Mouse (Mus musculus): Measurements from ENCODE around the gene Ralgps2. TPM values are rescaled to one million over a fixed set of nuclear protein-coding genes. Genes with fewer than 3 reads are reported as not detected.

Gene Ralgps2
- total and polyA plus RNA-seq, 2 experiments from 2014 or later = 68.8 to 70.4 TPM

DNA sequence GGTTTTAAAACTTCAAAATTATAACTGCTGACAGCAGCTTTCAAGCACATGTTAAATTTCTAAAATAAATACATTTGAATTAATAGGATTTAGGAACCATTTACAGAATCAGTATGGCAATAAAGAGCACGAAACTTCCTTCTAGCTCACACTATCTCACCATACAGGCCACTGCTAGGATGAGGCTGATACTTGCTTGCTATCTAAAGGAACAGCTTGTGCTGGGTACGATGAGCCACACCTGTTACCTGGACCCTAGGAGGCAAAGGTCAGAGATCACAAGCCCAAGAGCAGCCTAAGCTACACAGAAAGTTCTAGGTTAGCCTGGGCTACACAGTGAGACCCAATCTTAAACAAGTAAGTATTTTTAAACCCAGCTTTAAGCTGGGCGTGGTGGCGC lies 30.2 kb downstream of the Ralgps2 start:
- TF ChIP-seq CTCF (IDR thresholded peaks at IDR 0.05) = no peak
- H3K27me3 ChIP-seq (ENCODE audit: insufficient read depth, low read length) = no peaks in the 10 kb centered on the region
- H3K4me2 ChIP-seq (ENCODE audit: low read depth, low read length, poor library complexity, severe bottlenecking) = no peak overlapping the region
- no peak overlapping the region for H3K27ac ChIP-seq (ENCODE audit: low read depth, low read length)
- no peaks in the 10 kb centered on the region for H3K4me1 ChIP-seq (ENCODE audit: insufficient read depth, low read length)
- 96% methylated on average over 4 of the region's 4 CpGs for WGBS
- H3K36me3 ChIP-seq (ENCODE audit: insufficient read depth, low read length) = 0 out of 2 replicates have a peak, but pooled peaks cover 2% of the 10 kb centered on the region
- no peak overlapping the region for H3K4me3 ChIP-seq (ENCODE audit: low read depth, low read length)
- ATAC-seq (ENCODE audit: low FRiP score) (no peak), DNase-seq (ENCODE audit: low spot score) (no peak)
- no peak overlapping the region for H3K9ac ChIP-seq (replicated peaks; ENCODE audit: low read length, poor library complexity, severe bottlenecking)
- no peaks in the 10 kb centered on the region for H3K9me3 ChIP-seq (ENCODE audit: low read length)

DNA sequence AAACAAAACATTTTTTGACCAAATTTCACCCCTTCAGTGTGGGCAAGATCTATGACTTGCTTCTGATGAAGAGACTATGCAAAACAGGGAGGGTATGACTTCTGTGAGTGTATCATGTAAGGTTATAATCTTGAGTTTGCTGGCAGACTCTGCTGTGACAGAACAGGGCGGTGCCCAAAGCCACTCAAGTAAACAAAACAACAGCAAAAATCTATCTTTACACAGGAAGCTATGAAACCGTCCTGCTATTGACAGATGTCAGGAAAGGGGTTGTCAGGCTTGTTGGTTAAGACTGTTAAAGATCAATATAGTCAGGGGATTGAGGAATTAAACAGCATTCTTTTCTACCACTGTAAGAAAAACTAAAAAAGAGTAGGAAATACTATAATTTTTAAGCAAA lies 33.8 kb downstream of the Ralgps2 start:
- Histone ChIP-seq H3K9ac (replicated peaks; ENCODE audit: low read length, poor library complexity, severe bottlenecking) (no peak overlapping the region), H3K4me3 (ENCODE audit: low read depth, low read length) (no peak overlapping the region), H3K27ac (ENCODE audit: low read depth, low read length) (no peak overlapping the region), H3K27me3 (ENCODE audit: insufficient read depth, low read length) (no peaks in the 10 kb centered on the region), H3K4me2 (ENCODE audit: low read depth, low read length, poor library complexity, severe bottlenecking) (no peak overlapping the region), H3K36me3 (ENCODE audit: insufficient read depth, low read length) (0 out of 2 replicates have a peak, but pooled peaks cover 2% of the 10 kb centered on the region), H3K4me1 (ENCODE audit: insufficient read depth, low read length) (no peaks in the 10 kb centered on the region), H3K9me3 (ENCODE audit: low read length) (no peaks in the 10 kb centered on the region)
- ATAC-seq (ENCODE audit: low FRiP score) (no peak), DNase-seq (ENCODE audit: low spot score) (no peak)
- 81% methylated on average over 2 of the region's 2 CpGs for WGBS
- TF ChIP-seq CTCF (IDR thresholded peaks at IDR 0.05) = no peak

DNA sequence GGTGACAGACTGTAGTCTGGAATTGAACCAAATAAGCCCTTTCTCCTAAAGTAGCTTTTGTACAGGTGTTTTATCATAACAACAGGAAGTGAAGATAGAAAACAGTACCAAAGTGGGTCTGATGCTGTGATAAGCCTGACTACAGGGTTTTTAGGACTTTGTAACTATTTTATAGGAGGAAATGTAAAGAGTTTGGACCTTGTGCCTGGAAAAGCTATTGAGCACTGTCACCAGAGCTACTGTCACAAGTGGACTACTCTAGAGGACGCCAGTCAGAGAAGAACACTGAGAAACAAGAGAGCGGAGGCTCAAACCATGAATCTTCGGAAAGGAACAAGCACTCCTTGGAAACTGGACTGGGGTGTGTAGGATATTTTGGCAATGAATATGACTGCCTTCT lies 35.5 kb downstream of the Ralgps2 start:
- Histone ChIP-seq H3K9me3 (ENCODE audit: low read length) (no peaks in the 10 kb centered on the region), H3K4me3 (ENCODE audit: low read depth, low read length) (no peak overlapping the region), H3K27me3 (ENCODE audit: insufficient read depth, low read length) (no peaks in the 10 kb centered on the region), H3K4me2 (ENCODE audit: low read depth, low read length, poor library complexity, severe bottlenecking) (no peak overlapping the region), H3K4me1 (ENCODE audit: insufficient read depth, low read length) (no peaks in the 10 kb centered on the region), H3K9ac (replicated peaks; ENCODE audit: low read length, poor library complexity, severe bottlenecking) (no peak overlapping the region), H3K36me3 (ENCODE audit: insufficient read depth, low read length) (0 out of 2 replicates have a peak, but pooled peaks cover 2% of the 10 kb centered on the region), H3K27ac (ENCODE audit: low read depth, low read length) (no peak overlapping the region)
- WGBS = 95% methylated on average over 3 of the region's 3 CpGs
- DNase-seq (ENCODE audit: low spot score) = no peak
- ATAC-seq (ENCODE audit: low FRiP score) = no peak
- TF ChIP-seq CTCF (IDR thresholded peaks at IDR 0.05) = no peak

DNA sequence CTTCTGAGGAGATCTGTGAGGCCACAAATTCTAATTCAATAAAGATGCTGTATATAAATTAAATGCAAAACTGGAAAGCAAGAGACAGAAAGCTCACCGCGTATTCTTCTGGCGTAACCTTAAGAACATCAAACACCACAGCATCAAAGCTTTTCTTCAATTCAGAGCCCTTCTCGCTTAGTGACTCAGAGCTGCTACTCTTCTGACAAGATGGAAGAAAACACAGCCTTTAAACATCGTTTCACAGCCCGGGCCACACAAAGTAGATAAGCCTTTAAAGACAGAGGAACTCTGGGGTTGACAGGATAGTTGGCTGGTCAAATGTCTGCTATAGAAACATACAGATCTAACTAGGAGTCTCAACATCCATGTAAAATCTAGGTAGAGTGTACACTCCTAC lies 37.7 kb downstream of the Ralgps2 start:
- no peak for TF ChIP-seq CTCF (IDR thresholded peaks at IDR 0.05)
- 47% methylated on average over 6 of the region's 6 CpGs for WGBS
- Histone ChIP-seq H3K36me3 (ENCODE audit: insufficient read depth, low read length) (peaks cover 2% of the 10 kb centered on the region; the same call in 1 of the 2 replicates), H3K9ac (replicated peaks; ENCODE audit: low read length, poor library complexity, severe bottlenecking) (no peak overlapping the region), H3K4me3 (ENCODE audit: low read depth, low read length) (no peak overlapping the region), H3K27ac (ENCODE audit: low read depth, low read length) (no peak overlapping the region), H3K9me3 (ENCODE audit: low read length) (no peaks in the 10 kb centered on the region), H3K27me3 (ENCODE audit: insufficient read depth, low read length) (no peaks in the 10 kb centered on the region), H3K4me2 (ENCODE audit: low read depth, low read length, poor library complexity, severe bottlenecking) (no peak overlapping the region), H3K4me1 (ENCODE audit: insufficient read depth, low read length) (no peaks in the 10 kb centered on the region)
- no peak for ATAC-seq (ENCODE audit: low FRiP score)
- no peak for DNase-seq (ENCODE audit: low spot score)

DNA sequence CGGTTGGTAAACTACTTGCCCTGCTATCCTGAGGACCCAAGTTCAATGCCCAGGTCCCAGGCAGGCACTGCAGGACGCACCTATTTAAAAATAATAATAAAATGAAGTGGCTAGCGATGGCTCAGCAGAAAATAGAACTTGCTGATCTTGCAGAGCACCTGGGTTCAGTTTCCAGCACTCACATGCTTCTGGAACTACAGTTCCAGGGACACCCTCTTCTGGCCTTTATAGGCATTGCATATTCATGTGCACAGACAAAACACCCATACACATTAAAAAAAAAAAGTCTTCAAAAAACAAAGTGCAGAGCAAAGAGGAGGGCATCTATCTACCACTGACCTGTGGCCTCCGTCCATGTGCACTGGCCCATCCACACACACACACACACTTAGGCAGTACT lies 47.9 kb downstream of the Ralgps2 start:
- H3K4me3 ChIP-seq (ENCODE audit: low read depth, low read length) = no peak overlapping the region
- no peak overlapping the region for H3K4me2 ChIP-seq (ENCODE audit: low read depth, low read length, poor library complexity, severe bottlenecking)
- no peak overlapping the region for H3K27ac ChIP-seq (ENCODE audit: low read depth, low read length)
- peaks cover 4% of the 10 kb centered on the region for H3K36me3 ChIP-seq (ENCODE audit: insufficient read depth, low read length)
- DNase-seq (ENCODE audit: low spot score) (peak; percentile 10), ATAC-seq (ENCODE audit: low FRiP score) (no peak)
- TF ChIP-seq CTCF (IDR thresholded peaks at IDR 0.05) = peak; percentile 44
- no peak overlapping the region for H3K9ac ChIP-seq (replicated peaks; ENCODE audit: low read length, poor library complexity, severe bottlenecking)
- 95% methylated on average over 4 of the region's 4 CpGs for WGBS
- H3K4me1 ChIP-seq (ENCODE audit: insufficient read depth, low read length) = no peaks in the 10 kb centered on the region
- no peaks in the 10 kb centered on the region for H3K9me3 ChIP-seq (ENCODE audit: low read length)
- no peaks in the 10 kb centered on the region for H3K27me3 ChIP-seq (ENCODE audit: insufficient read depth, low read length)

DNA sequence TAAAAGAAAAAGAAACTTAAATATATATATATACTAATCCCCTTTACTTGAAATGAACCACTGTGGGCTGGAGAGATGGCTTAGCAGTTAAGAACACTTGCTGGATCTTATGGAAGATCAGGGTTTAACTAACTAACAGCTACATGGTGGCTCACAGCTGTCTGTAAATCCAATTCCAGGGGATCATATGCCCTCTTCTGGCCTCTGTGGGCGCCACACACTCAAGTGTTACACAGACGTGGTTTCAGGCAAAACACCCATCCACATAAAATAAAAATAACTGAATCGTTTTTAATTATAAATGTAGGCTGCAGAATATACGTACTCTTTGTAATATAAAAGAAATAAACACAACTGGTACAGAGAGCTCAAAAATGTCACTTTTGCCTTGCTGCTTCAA lies 50.6 kb downstream of the Ralgps2 start:
- Histone ChIP-seq H3K9me3 (ENCODE audit: low read length) (no peaks in the 10 kb centered on the region), H3K4me2 (ENCODE audit: low read depth, low read length, poor library complexity, severe bottlenecking) (no peak overlapping the region), H3K27me3 (ENCODE audit: insufficient read depth, low read length) (no peaks in the 10 kb centered on the region), H3K36me3 (ENCODE audit: insufficient read depth, low read length) (peaks cover 7% of the 10 kb centered on the region), H3K4me3 (ENCODE audit: low read depth, low read length) (no peak overlapping the region), H3K4me1 (ENCODE audit: insufficient read depth, low read length) (no peaks in the 10 kb centered on the region), H3K27ac (ENCODE audit: low read depth, low read length) (no peak overlapping the region), H3K9ac (replicated peaks; ENCODE audit: low read length, poor library complexity, severe bottlenecking) (no peak overlapping the region)
- TF ChIP-seq CTCF (IDR thresholded peaks at IDR 0.05) = peak; percentile 51
- 94% methylated on average over 4 of the region's 4 CpGs for WGBS
- DNase-seq (ENCODE audit: low spot score) (no peak), ATAC-seq (ENCODE audit: low FRiP score) (no peak)

All from midbrain, postnatal 0 days (tissue).